Mouse (Mus musculus) megakaryocyte, embryonic 14.5 days (primary cell): Measurements from ENCODE around the gene Mon2.

ENCODE experiments used
- FLI1 ChIP-seq: IDR thresholded peaks from 2 replicates; pipeline ENCODE4 v1.6.1; 2012; ENCODE audit warnings: low read length, inconsistent platforms, mixed read lengths
- GATA1 ChIP-seq: IDR thresholded peaks from 3 replicates; pipeline ENCODE4 v1.6.1; 2012; ENCODE audit warnings: mixed read lengths, low read length, inconsistent platforms, borderline replicate concordance

GRCm38 (mm10) chr10:122985252-122985514, 91.1 kb downstream of the Mon2 start:
- TF ChIP-seq FLI1, result no peak
- no peak for TF ChIP-seq GATA1
